Mouse (Mus musculus): Measurements from ENCODE around the gene Slc27a1.
"Not testable (repeated sequence)": the region's sequence is repeated elsewhere in the genome, so short reads cannot be mapped to it uniquely, and the experiment has no call there.

The Slc27a1 gene

GRCm38 (mm10) chr8:71568387-71568937, at the start of gene Slc27a1:
Gene Slc27a1 (plus strand): TSS chr8:71568882.
- peak; percentile 49 for DNase-seq (ENCODE audit: low read depth, low spot score)

- DNase-seq (ENCODE audit: low read depth, low spot score): not testable (repeated sequence)
These were observed 49.5 kb upstream of the Slc27a1 start for GRCm38 (mm10) chr8:71519037-71519825.

DNA sequence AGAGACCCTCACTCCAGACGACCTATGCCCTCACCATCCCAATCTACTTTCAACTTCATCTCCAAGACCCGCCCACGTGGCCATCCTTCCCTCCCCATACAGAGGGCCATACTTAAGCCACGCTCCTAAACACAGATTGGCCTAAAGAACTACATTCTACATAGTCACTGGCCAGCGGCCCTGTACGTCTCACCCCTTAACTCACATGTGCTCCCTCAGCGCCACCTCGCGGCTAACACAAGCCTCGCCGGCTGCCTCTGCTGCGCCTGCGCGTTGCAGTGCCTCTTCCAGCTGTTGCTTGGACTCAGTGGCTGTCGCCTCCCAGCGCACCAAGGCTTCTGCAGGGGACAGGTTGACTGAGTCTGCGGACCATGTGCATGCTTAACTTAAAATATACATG, 47.0 kb upstream of the Slc27a1 start:
- peak; percentile 30 for DNase-seq (ENCODE audit: low read depth, low spot score)

- DNase-seq (ENCODE audit: low read depth, low spot score): no peak
These were observed 43.2 kb upstream of the Slc27a1 start, which contains the start of gene Ccdc194 for GRCm38 (mm10) chr8:71525226-71526050. Gene Ccdc194 (minus strand): TSS chr8:71525711.

GRCm38 (mm10) chr8:71526272-71526671, 42.4 kb upstream of the Slc27a1 start:
- no peak for DNase-seq (ENCODE audit: low read depth, low spot score)

DNA sequence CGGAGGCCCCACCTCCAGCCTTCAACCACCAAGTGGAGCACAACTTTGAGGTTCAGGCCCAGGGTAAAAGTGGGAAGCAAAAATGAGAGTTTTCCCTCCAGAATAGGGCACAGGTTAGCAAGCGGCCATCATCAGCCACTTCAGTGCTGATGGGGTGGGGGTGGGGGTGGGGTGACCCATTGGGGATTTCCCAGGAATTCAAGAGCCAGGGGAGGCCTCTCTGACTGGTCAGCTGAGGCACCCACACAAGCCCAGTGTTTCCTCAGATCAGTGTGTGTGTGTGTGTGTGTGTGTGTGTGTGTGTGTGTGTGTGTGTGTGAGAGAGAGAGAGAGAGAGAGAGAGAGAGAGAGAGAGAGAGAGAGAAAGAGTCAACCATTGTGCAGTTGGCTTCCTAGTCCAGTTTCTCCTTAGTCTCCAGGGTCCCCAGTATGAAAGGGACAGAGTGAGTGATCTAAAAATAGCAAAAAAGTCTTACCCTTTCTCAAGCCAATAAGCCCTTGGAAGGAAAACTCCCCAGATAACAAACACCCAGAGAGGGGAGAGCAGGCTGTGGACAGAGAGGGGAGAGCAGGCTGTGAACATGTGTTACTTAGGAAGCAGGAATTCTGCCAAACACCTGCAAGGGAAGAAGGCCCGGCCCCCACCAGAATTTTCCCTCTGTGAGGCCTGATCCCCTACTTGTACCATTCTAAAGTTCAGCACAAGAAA, 41.4 kb upstream of the Slc27a1 start:
- DNase-seq (ENCODE audit: low read depth, low spot score): no peak

GRCm38 (mm10) chr8:71528362-71529073, 40.2 kb upstream of the Slc27a1 start:
- DNase-seq (ENCODE audit: low read depth, low spot score): no peak

GRCm38 (mm10) chr8:71530735-71531467, 37.8 kb upstream of the Slc27a1 start:
- DNase-seq (ENCODE audit: low read depth, low spot score): not testable (repeated sequence)

- no peak for DNase-seq (ENCODE audit: low read depth, low spot score)
These were observed 34.3 kb upstream of the Slc27a1 start for GRCm38 (mm10) chr8:71534263-71534810.

DNA sequence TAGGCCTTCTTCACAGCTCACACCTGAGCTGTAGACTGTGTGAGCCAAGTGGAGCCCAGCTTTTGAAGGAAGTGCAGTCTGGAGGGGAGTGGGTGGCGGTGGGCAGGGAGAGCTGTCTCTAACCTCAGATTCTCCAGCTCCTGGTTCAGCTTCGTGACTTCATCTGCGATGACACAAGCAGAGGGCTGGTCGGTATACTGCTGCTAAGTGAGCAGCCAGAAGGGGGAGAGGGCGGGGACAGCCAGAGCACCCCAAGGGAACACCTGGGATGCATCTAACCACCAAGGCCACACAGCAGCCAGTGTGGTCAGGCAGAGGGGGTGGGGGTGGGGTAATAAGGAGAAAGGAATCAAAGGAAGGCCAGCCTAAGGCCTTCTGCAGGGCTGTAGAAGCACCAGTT, 33.0 kb upstream of the Slc27a1 start:
- DNase-seq (ENCODE audit: low read depth, low spot score): no peak

DNA sequence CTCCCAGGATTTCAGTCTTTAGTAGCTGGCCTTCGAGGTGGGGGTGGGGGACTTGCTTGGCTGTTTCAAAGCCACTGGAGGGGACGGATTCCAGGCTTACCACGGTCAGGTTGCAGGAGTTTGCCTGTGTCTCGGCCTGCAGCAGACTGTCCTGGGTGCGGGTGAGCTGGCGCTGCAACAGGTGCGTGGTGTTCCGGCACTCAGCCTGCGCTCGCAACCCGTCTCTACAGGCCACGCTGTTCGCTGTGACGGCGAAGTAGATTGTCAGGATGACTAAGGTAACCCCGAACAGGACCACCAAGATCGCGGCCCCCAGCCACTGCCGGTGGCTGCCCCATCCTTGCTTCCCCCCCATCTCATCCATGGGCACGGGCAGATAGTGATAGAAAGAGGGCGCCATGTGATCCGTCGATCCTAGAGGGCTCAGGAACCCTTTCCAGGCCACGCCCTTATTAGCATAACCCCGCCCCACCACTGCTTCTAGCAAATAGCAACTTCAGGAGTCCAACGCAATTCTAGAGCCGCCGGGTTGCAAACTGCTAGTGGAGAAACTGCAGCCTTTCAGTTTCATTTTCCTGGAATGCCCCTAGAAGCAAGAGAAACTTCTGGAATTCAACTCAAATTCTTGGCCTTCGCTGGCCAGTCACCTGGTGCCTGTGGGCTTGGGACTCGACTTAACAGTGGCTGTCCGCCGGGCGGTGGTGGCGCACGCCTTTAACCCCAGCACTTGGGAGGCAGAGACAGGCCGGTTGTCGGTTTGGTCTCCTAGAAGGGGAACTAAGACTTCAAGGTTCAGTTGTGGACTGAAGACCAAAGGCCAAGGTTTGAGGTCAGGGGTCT, 31.4 kb upstream of the Slc27a1 start, which contains the start of gene Bst2:
Bst2 (minus strand) TSS at position 429 of the 840 bp plus-strand sequence.
- no peak for DNase-seq (ENCODE audit: low read depth, low spot score)

- peak; percentile 98 for DNase-seq (ENCODE audit: low read depth, low spot score)
These were observed 25.9 kb upstream of the Slc27a1 start, which contains the start of gene Mvb12a for GRCm38 (mm10) chr8:71542632-71543343. Gene Mvb12a (plus strand): TSS chr8:71542922.

DNA sequence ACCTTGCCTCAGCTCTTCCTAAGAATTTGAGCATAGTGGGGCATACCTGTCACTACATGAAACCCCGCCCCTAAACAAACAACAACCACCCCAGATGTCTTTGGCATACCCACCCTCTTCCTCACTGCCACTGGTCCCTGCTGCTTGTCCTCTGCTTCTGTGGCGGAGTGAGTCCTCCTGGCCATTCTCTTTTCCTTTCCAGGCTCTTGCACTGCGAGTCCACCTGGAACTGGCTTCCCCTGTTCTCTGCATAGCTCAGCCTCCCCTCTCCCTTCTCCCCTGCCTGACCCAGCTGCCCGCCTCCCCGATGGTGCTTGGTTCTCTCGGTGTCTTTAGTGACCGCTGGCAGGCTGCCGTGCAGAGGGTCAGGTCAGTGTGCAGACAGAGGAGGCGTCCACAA, 24.9 kb upstream of the Slc27a1 start:
- no peak for DNase-seq (ENCODE audit: low read depth, low spot score)

GRCm38 (mm10) chr8:71545053-71545452, 23.6 kb upstream of the Slc27a1 start:
- DNase-seq (ENCODE audit: low read depth, low spot score): no peak

DNA sequence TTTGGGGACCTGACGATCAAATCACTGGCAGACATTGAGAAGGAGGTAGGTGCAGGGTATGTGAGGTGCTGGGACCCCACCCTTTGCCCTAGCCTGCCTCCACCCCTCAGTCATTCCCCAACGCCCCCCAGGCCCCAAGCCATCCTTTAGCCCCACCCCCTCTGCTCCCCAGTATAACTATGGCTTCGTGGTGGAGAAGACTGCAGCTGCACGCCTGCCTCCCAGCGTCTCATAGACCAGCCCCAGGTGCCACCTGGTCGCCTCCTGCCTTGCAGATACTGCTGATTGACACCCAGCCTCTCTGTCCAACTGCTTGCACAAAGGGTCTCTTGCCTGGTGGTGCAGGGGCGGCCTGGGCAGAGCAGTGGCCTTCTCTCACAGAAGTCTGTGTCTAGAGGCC, 21.1 kb upstream of the Slc27a1 start:
- DNase-seq (ENCODE audit: low read depth, low spot score): no peak

DNA sequence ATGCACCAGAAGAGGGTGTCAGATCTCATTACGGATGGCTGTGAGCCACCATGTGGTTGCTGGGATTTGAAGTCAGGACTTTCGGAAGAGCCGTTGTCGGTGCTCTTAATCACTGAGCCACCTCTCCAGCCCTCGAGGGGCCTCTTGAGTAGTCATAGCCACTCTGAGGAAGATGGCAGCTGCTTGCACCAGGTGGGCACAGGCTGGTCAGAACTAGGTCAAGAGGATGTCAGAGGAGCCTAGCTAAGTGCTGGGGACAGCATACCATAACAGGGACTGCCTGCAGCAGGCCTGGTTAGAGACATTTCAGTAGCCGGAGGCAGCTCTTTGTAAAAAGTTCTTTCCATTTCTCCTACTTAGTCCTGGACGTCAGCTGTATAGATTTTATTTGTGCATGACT, 17.9 kb upstream of the Slc27a1 start:
- no peak for DNase-seq (ENCODE audit: low read depth, low spot score)

DNA sequence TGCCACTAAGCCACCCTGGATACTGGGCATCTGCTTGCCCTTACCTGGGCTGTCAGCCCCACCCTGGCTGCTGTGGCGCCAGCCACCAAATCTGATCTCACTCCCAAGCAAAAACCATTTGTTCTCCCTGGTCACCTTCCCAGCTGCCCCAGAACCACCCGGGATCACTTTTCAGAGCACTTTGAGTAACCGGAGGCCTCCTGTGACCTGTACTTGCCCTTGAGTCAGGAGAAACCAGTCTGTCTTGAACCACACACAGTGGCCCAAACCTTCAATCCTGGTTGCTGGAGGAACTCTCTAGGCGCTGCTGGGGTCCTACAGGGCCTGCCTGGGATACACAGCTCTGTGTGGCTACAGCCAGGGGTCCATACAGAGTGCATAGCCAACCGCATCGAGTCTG, 15.9 kb upstream of the Slc27a1 start:
- DNase-seq (ENCODE audit: low read depth, low spot score): no peak

GRCm38 (mm10) chr8:71554001-71554400, 14.7 kb upstream of the Slc27a1 start:
- DNase-seq (ENCODE audit: low read depth, low spot score): no peak
